Mouse (Mus musculus) lung, postnatal 25 days (tissue): Measurements from ENCODE around the gene Elac2.
A peak's percentile ranks its signal among the peaks of the same experiment; 100 is the strongest.

Experiments
- DNase-seq: peaks from one replicate; pipeline ENCODE4 v3.0.0; 2022; ENCODE audit warnings: low spot score

Elac2 gene

GRCm38 (mm10) chr11:64978720-64979488, at the start of gene Elac2:
TSS of gene Elac2 (plus strand) at chr11:64979038.
- DNase-seq = peak; percentile 96

- DNase-seq = no peak
These were observed 49.7 kb upstream of the Elac2 start for GRCm38 (mm10) chr11:64929130-64929529.

GRCm38 (mm10) chr11:64931060-64931770, 47.6 kb upstream of the Elac2 start:
- no peak for DNase-seq

- no peak for DNase-seq
These were observed 41.6 kb upstream of the Elac2 start for GRCm38 (mm10) chr11:64937226-64937625.

- no peak for DNase-seq
These were observed 37.6 kb upstream of the Elac2 start for GRCm38 (mm10) chr11:64941193-64941592.

GRCm38 (mm10) chr11:64949782-64950181, 29.1 kb upstream of the Elac2 start:
- no peak for DNase-seq

- no peak for DNase-seq
These were observed 21.7 kb upstream of the Elac2 start for GRCm38 (mm10) chr11:64956962-64957729.

- DNase-seq = no peak
These were observed 16.2 kb upstream of the Elac2 start for GRCm38 (mm10) chr11:64962629-64963028.

- peak; percentile 53 for DNase-seq
These were observed 10.3 kb upstream of the Elac2 start for GRCm38 (mm10) chr11:64968507-64968906.

- no peak for DNase-seq
These were observed 9.9 kb upstream of the Elac2 start for GRCm38 (mm10) chr11:64968939-64969342.

GRCm38 (mm10) chr11:64971471-64971988, 7.3 kb upstream of the Elac2 start:
- DNase-seq = no peak

- no peak for DNase-seq
These were observed 6.4 kb upstream of the Elac2 start for GRCm38 (mm10) chr11:64972418-64972817.

- DNase-seq = no peak
These were observed 629 bp downstream of the Elac2 start for GRCm38 (mm10) chr11:64979489-64979845.

GRCm38 (mm10) chr11:64988556-64988955, 9.7 kb downstream of the Elac2 start:
- no peak for DNase-seq

GRCm38 (mm10) chr11:64998439-64998838, 19.6 kb downstream of the Elac2 start:
- DNase-seq = no peak

GRCm38 (mm10) chr11:64999685-65000084, 20.8 kb downstream of the Elac2 start:
- no peak for DNase-seq

GRCm38 (mm10) chr11:65001729-65002128, 22.9 kb downstream of the Elac2 start:
- no peak for DNase-seq

- no peak for DNase-seq
These were observed 24.8 kb downstream of the Elac2 start for GRCm38 (mm10) chr11:65003611-65004010.

GRCm38 (mm10) chr11:65004836-65005235, 26.0 kb downstream of the Elac2 start:
- peak; percentile 54 for DNase-seq

- peak; percentile 30 for DNase-seq
These were observed 27.2 kb downstream of the Elac2 start for GRCm38 (mm10) chr11:65006047-65006446.

- DNase-seq = no peak
These were observed 35.1 kb downstream of the Elac2 start for GRCm38 (mm10) chr11:65013906-65014305.

GRCm38 (mm10) chr11:65016754-65017153, 37.9 kb downstream of the Elac2 start:
- no peak for DNase-seq
